Mouse (Mus musculus) kidney, embryonic 14.5 days (tissue): ENCODE measurements around the gene Ccdc33. TPM values are rescaled to one million over a fixed set of nuclear protein-coding genes. Genes with fewer than 3 reads are reported as not detected.

Source experiments
- ATAC-seq: fragments of 200-750 bp; cut with Nextera tagmentation; 2 replicates; pipeline ENCODE4 v1.8.0; 2017; ENCODE audit warnings: moderate number of reproducible peaks, mild to moderate bottlenecking, moderate TSS enrichment, moderate library complexity; ENCODE audit not compliant: low FRiP score, low TSS enrichment
- H3K27ac ChIP-seq: fragments of 300-500 bp; sonication (generic); 2 replicates; pipeline ENCODE4 v1.5.1; 2014; ENCODE audit warnings: low read depth, mild to moderate bottlenecking, low read length, moderate library complexity, mixed read lengths
- H3K27me3 ChIP-seq: fragments of 300-500 bp; sonication (generic); 2 replicates; pipeline ENCODE4 v1.6.1; 2014; ENCODE audit warnings: mild to moderate bottlenecking, low read length; ENCODE audit not compliant: control insufficient read depth, insufficient read depth
- H3K36me3 ChIP-seq: fragments of 300-500 bp; sonication (generic); 2 replicates; pipeline ENCODE4 v1.6.1; 2014; ENCODE audit warnings: low read length, mixed read lengths; ENCODE audit not compliant: control insufficient read depth, insufficient read depth
- H3K4me1 ChIP-seq: fragments of 300-500 bp; sonication (generic); 2 replicates; pipeline ENCODE4 v1.6.1; 2014; ENCODE audit warnings: low read length, mixed read lengths; ENCODE audit not compliant: control insufficient read depth, insufficient read depth
- H3K4me2 ChIP-seq: fragments of 300-500 bp; sonication (generic); replicated peaks from 2 replicates; pipeline ENCODE4 v1.6.1; 2014; ENCODE audit warnings: low read depth, mild to moderate bottlenecking, low read length
- H3K4me3 ChIP-seq: fragments of 300-500 bp; sonication (generic); 2 replicates; pipeline ENCODE4 v1.5.1; 2014; ENCODE audit warnings: mild to moderate bottlenecking, low read length
- H3K9ac ChIP-seq: fragments of 300-500 bp; sonication (generic); 2 replicates; pipeline ENCODE4 v1.6.1; 2014; ENCODE audit warnings: low read depth, mild to moderate bottlenecking, low read length, moderate library complexity
- H3K9me3 ChIP-seq: fragments of 300-500 bp; sonication (generic); 2 replicates; pipeline ENCODE4 v1.6.1; 2016; ENCODE audit warnings: low read length; ENCODE audit not compliant: control insufficient read depth
- WGBS: fragments of 180-500 bp; shearing (Covaris S2); extraction: QIAGEN DNeasy Blood & Tissue Kit; methylation state at CpG from one replicate; pipeline ENCODE4 v1.1.7; 2014; 5-methylcytosine and 5-hydroxymethylcytosine counted together
- polyA plus RNA-seq: library from polyadenylated mRNA; unstranded; fragments of >200 nt; fragmentation: Nextera tagmentation; extraction: Ambion mirVana; gene quantifications from 2 replicates; pipeline ENCODE4 v1.2.1, GENCODE M21; 2014

Gene Ccdc33
- polyA plus RNA-seq, 1 experiment from 2014 or later: 0.57 TPM

GRCm38 (mm10) chr9:57998032-57998659 lies 120.5 kb downstream of the Ccdc33 start:
- WGBS: 1% methylated on average over 20 of the region's 20 CpGs
- ATAC-seq: peak; percentile 42
- peak overlapping the region; percentile 31 for H3K4me3 ChIP-seq
- no peaks in the 10 kb centered on the region for H3K9me3 ChIP-seq
- H3K27me3 ChIP-seq: no peaks in the 10 kb centered on the region
- 0 out of 2 replicates have a peak, but pooled peaks cover 3% of the 10 kb centered on the region for H3K4me1 ChIP-seq
- H3K36me3 ChIP-seq: no peaks in the 10 kb centered on the region
- peak overlapping the region; percentile 14; the same call in 1 of the 2 replicates for H3K9ac ChIP-seq
- H3K4me2 ChIP-seq: peak overlapping the region; percentile 51
- no peak overlapping the region for H3K27ac ChIP-seq

GRCm38 (mm10) chr9:57997511-57998031 lies 121.1 kb downstream of the Ccdc33 start:
- H3K27me3 ChIP-seq: no peaks in the 10 kb centered on the region
- no peak overlapping the region for H3K27ac ChIP-seq
- no peaks in the 10 kb centered on the region for H3K36me3 ChIP-seq
- peak overlapping the region; percentile 31; the same call in 1 of the 2 replicates for H3K4me3 ChIP-seq
- ATAC-seq: peak; percentile 85; the same call in 1 of the 2 replicates
- peak overlapping the region; percentile 14; the same call in 1 of the 2 replicates for H3K9ac ChIP-seq
- H3K4me2 ChIP-seq: peak overlapping the region; percentile 51
- WGBS: 14% methylated on average over 13 of the region's 13 CpGs
- no peaks in the 10 kb centered on the region for H3K9me3 ChIP-seq
- H3K4me1 ChIP-seq: 0 out of 2 replicates have a peak, but pooled peaks cover 3% of the 10 kb centered on the region

GRCm38 (mm10) chr9:57995282-57995681 lies 123.3 kb downstream of the Ccdc33 start:
- H3K4me2 ChIP-seq: no peak overlapping the region
- 37% methylated on average over 4 of the region's 4 CpGs for WGBS
- H3K27ac ChIP-seq: no peak overlapping the region
- H3K9ac ChIP-seq: no peak overlapping the region
- H3K36me3 ChIP-seq: no peaks in the 10 kb centered on the region
- H3K4me1 ChIP-seq: 0 out of 2 replicates have a peak, but pooled peaks cover 3% of the 10 kb centered on the region
- no peaks in the 10 kb centered on the region for H3K27me3 ChIP-seq
- no peak overlapping the region for H3K4me3 ChIP-seq
- ATAC-seq: no peak
- H3K9me3 ChIP-seq: no peaks in the 10 kb centered on the region

- H3K27me3 ChIP-seq: no peaks in the 10 kb centered on the region
- no peak overlapping the region for H3K4me3 ChIP-seq
- H3K9ac ChIP-seq: no peak overlapping the region
- no peaks in the 10 kb centered on the region for H3K9me3 ChIP-seq
- no peak overlapping the region for H3K27ac ChIP-seq
- ATAC-seq: no peak
- WGBS: 41% methylated on average over 8 of the region's 8 CpGs
- no peaks in the 10 kb centered on the region for H3K36me3 ChIP-seq
- no peak overlapping the region for H3K4me2 ChIP-seq
- 0 out of 2 replicates have a peak, but pooled peaks cover 3% of the 10 kb centered on the region for H3K4me1 ChIP-seq
These were observed 125.6 kb downstream of the Ccdc33 start for GRCm38 (mm10) chr9:57992781-57993591.

GRCm38 (mm10) chr9:57992060-57992459 lies 126.6 kb downstream of the Ccdc33 start:
- H3K9ac ChIP-seq: no peak overlapping the region
- 82% methylated on average over 3 of the region's 3 CpGs for WGBS
- H3K27ac ChIP-seq: no peak overlapping the region

GRCm38 (mm10) chr9:57990438-57991110 lies 128.0 kb downstream of the Ccdc33 start:
- Histone ChIP-seq H3K9me3 (no peaks in the 10 kb centered on the region), H3K4me1 (no peaks in the 10 kb centered on the region), H3K36me3 (no peaks in the 10 kb centered on the region), H3K9ac (no peak overlapping the region), H3K4me2 (no peak overlapping the region), H3K4me3 (no peak overlapping the region), H3K27me3 (no peaks in the 10 kb centered on the region), H3K27ac (no peak overlapping the region)
- WGBS: 31% methylated on average over 10 of the region's 10 CpGs
- no peak for ATAC-seq

More at GRCm38 (mm10) chr9:57992060-57992459, 126.6 kb downstream of the Ccdc33 start:
- no peaks in the 10 kb centered on the region for H3K36me3 ChIP-seq
- H3K27me3 ChIP-seq: no peaks in the 10 kb centered on the region
- no peak overlapping the region for H3K4me2 ChIP-seq
- H3K4me1 ChIP-seq: no peaks in the 10 kb centered on the region
- H3K4me3 ChIP-seq: no peak overlapping the region
- no peak for ATAC-seq
- H3K9me3 ChIP-seq: no peaks in the 10 kb centered on the region

- 72% methylated on average over 6 of the region's 6 CpGs for WGBS
These were observed 129.3 kb downstream of the Ccdc33 start for GRCm38 (mm10) chr9:57989309-57989708.

GRCm38 (mm10) chr9:57988098-57988497 lies 130.5 kb downstream of the Ccdc33 start:
- H3K9me3 ChIP-seq: no peaks in the 10 kb centered on the region
- 82% methylated on average over 2 of the region's 2 CpGs for WGBS

More at GRCm38 (mm10) chr9:57989309-57989708, 129.3 kb downstream of the Ccdc33 start:
- H3K4me2 ChIP-seq: no peak overlapping the region
- H3K36me3 ChIP-seq: no peaks in the 10 kb centered on the region
- H3K4me3 ChIP-seq: no peak overlapping the region
- H3K27ac ChIP-seq: no peak overlapping the region
- no peaks in the 10 kb centered on the region for H3K4me1 ChIP-seq
- H3K27me3 ChIP-seq: no peaks in the 10 kb centered on the region
- no peak overlapping the region for H3K9ac ChIP-seq
- H3K9me3 ChIP-seq: no peaks in the 10 kb centered on the region
- ATAC-seq: no peak

More at GRCm38 (mm10) chr9:57988098-57988497, 130.5 kb downstream of the Ccdc33 start:
- Histone ChIP-seq H3K27me3 (no peaks in the 10 kb centered on the region), H3K4me3 (no peak overlapping the region), H3K9ac (no peak overlapping the region), H3K4me1 (no peaks in the 10 kb centered on the region), H3K36me3 (no peaks in the 10 kb centered on the region), H3K4me2 (no peak overlapping the region), H3K27ac (no peak overlapping the region)
- no peak for ATAC-seq
